Mouse (Mus musculus): ENCODE data around the gene Fancd2os. TPM values are rescaled to one million over a fixed set of nuclear protein-coding genes. Genes with fewer than 3 reads are reported as not detected.

The Fancd2os gene
- polyA plus RNA-seq, 1 experiment from 2014 or later: 0.22 TPM

GRCm38 (mm10) chr6:113599833-113600232, 682 bp downstream of the Fancd2os start:
- Histone ChIP-seq H3K27me3 (replicated peaks; ENCODE audit: control insufficient read depth, insufficient read depth, low read length) (no peaks in the 10 kb centered on the region), H3K9me3 (ENCODE audit: control insufficient read depth, low read length) (no peaks in the 10 kb centered on the region), H3K36me3 (ENCODE audit: control insufficient read depth, insufficient read depth, low read length) (no peaks in the 10 kb centered on the region), H3K4me3 (ENCODE audit: low read depth, low read length) (no peak overlapping the region), H3K27ac (ENCODE audit: low read depth) (no peak overlapping the region), H3K9ac (ENCODE audit: low read length) (no peak overlapping the region), H3K4me2 (ENCODE audit: low read length) (no peak overlapping the region), H3K4me1 (replicated peaks; ENCODE audit: control insufficient read depth, insufficient read depth, low read length) (0 out of 2 replicates have a peak, but pooled peaks cover 4% of the 10 kb centered on the region)
- DNase-seq (ENCODE audit: low spot score) (no peak), ATAC-seq (replicated peaks; ENCODE audit: low FRiP score, low TSS enrichment, low read depth) (no peak)
- 63% methylated on average over 5 of the region's 5 CpGs for WGBS

- H3K9me3 ChIP-seq (ENCODE audit: control insufficient read depth, low read length): no peaks in the 10 kb centered on the region
- WGBS: 88% methylated on average over 4 of the region's 4 CpGs
- ATAC-seq (replicated peaks; ENCODE audit: low FRiP score, low TSS enrichment, low read depth) (no peak), DNase-seq (ENCODE audit: low spot score) (no peak)
- H3K4me3 ChIP-seq (ENCODE audit: low read depth, low read length): no peak overlapping the region
- no peaks in the 10 kb centered on the region for H3K27me3 ChIP-seq (replicated peaks; ENCODE audit: control insufficient read depth, insufficient read depth, low read length)
- no peak overlapping the region for H3K4me2 ChIP-seq (ENCODE audit: low read length)
- H3K9ac ChIP-seq (ENCODE audit: low read length): no peak overlapping the region
- no peak overlapping the region for H3K27ac ChIP-seq (ENCODE audit: low read depth)
- no peaks in the 10 kb centered on the region for H3K36me3 ChIP-seq (ENCODE audit: control insufficient read depth, insufficient read depth, low read length)
- 0 out of 2 replicates have a peak, but pooled peaks cover 4% of the 10 kb centered on the region for H3K4me1 ChIP-seq (replicated peaks; ENCODE audit: control insufficient read depth, insufficient read depth, low read length)
These were observed 2.6 kb downstream of the Fancd2os start for GRCm38 (mm10) chr6:113597945-113598344.

- Histone ChIP-seq H3K9me3 (ENCODE audit: control insufficient read depth, low read length) (no peaks in the 10 kb centered on the region), H3K27me3 (replicated peaks; ENCODE audit: control insufficient read depth, insufficient read depth, low read length) (no peaks in the 10 kb centered on the region), H3K4me1 (replicated peaks; ENCODE audit: control insufficient read depth, insufficient read depth, low read length) (no peaks in the 10 kb centered on the region), H3K4me3 (ENCODE audit: low read depth, low read length) (no peak overlapping the region), H3K4me2 (ENCODE audit: low read length) (no peak overlapping the region), H3K36me3 (ENCODE audit: control insufficient read depth, insufficient read depth, low read length) (0 out of 2 replicates have a peak, but pooled peaks cover 8% of the 10 kb centered on the region), H3K27ac (ENCODE audit: low read depth) (no peak overlapping the region), H3K9ac (ENCODE audit: low read length) (no peak overlapping the region)
- ATAC-seq (replicated peaks; ENCODE audit: low FRiP score, low TSS enrichment, low read depth): no peak
- no peak for DNase-seq (ENCODE audit: low spot score)
- WGBS: 94% methylated on average over 2 of the region's 2 CpGs
These were observed 7.9 kb downstream of the Fancd2os start for GRCm38 (mm10) chr6:113592637-113593036.

GRCm38 (mm10) chr6:113586466-113587183, 13.9 kb downstream of the Fancd2os start:
- no peaks in the 10 kb centered on the region for H3K27me3 ChIP-seq (replicated peaks; ENCODE audit: control insufficient read depth, insufficient read depth, low read length)
- no peaks in the 10 kb centered on the region for H3K4me1 ChIP-seq (replicated peaks; ENCODE audit: control insufficient read depth, insufficient read depth, low read length)
- H3K36me3 ChIP-seq (ENCODE audit: control insufficient read depth, insufficient read depth, low read length): 0 out of 2 replicates have a peak, but pooled peaks cover 6% of the 10 kb centered on the region
- 63% methylated on average over 5 of the region's 5 CpGs for WGBS
- DNase-seq (ENCODE audit: low spot score) (peak; percentile 58), ATAC-seq (replicated peaks; ENCODE audit: low FRiP score, low TSS enrichment, low read depth) (0 out of 2 replicates have a peak, but pooled peaks have one; percentile 43)
- H3K27ac ChIP-seq (ENCODE audit: low read depth): no peak overlapping the region
- no peaks in the 10 kb centered on the region for H3K9me3 ChIP-seq (ENCODE audit: control insufficient read depth, low read length)
- H3K4me3 ChIP-seq (ENCODE audit: low read depth, low read length): no peak overlapping the region
- H3K4me2 ChIP-seq (ENCODE audit: low read length): no peak overlapping the region
- H3K9ac ChIP-seq (ENCODE audit: low read length): no peak overlapping the region

GRCm38 (mm10) chr6:113585065-113585464, 15.4 kb downstream of the Fancd2os start:
- no peak overlapping the region for H3K27ac ChIP-seq (ENCODE audit: low read depth)
- no peaks in the 10 kb centered on the region for H3K4me1 ChIP-seq (replicated peaks; ENCODE audit: control insufficient read depth, insufficient read depth, low read length)
- no peak overlapping the region for H3K4me2 ChIP-seq (ENCODE audit: low read length)
- DNase-seq (ENCODE audit: low spot score) (no peak), ATAC-seq (replicated peaks; ENCODE audit: low FRiP score, low TSS enrichment, low read depth) (no peak)
- 91% methylated on average over 5 of the region's 5 CpGs for WGBS
- no peaks in the 10 kb centered on the region for H3K9me3 ChIP-seq (ENCODE audit: control insufficient read depth, low read length)
- H3K4me3 ChIP-seq (ENCODE audit: low read depth, low read length): no peak overlapping the region
- H3K27me3 ChIP-seq (replicated peaks; ENCODE audit: control insufficient read depth, insufficient read depth, low read length): no peaks in the 10 kb centered on the region
- no peak overlapping the region for H3K9ac ChIP-seq (ENCODE audit: low read length)
- H3K36me3 ChIP-seq (ENCODE audit: control insufficient read depth, insufficient read depth, low read length): 0 out of 2 replicates have a peak, but pooled peaks cover 11% of the 10 kb centered on the region

- H3K36me3 ChIP-seq (ENCODE audit: control insufficient read depth, insufficient read depth, low read length): 0 out of 2 replicates have a peak, but pooled peaks cover 8% of the 10 kb centered on the region
- H3K27me3 ChIP-seq (replicated peaks; ENCODE audit: control insufficient read depth, insufficient read depth, low read length): no peaks in the 10 kb centered on the region
- DNase-seq (ENCODE audit: low spot score) (no peak), ATAC-seq (replicated peaks; ENCODE audit: low FRiP score, low TSS enrichment, low read depth) (no peak)
- no peaks in the 10 kb centered on the region for H3K9me3 ChIP-seq (ENCODE audit: control insufficient read depth, low read length)
- WGBS: 91% methylated on average over 4 of the region's 4 CpGs
- no peak overlapping the region for H3K4me3 ChIP-seq (ENCODE audit: low read depth, low read length)
- H3K4me1 ChIP-seq (replicated peaks; ENCODE audit: control insufficient read depth, insufficient read depth, low read length): no peaks in the 10 kb centered on the region
- no peak overlapping the region for H3K27ac ChIP-seq (ENCODE audit: low read depth)
- H3K4me2 ChIP-seq (ENCODE audit: low read length): no peak overlapping the region
- H3K9ac ChIP-seq (ENCODE audit: low read length): no peak overlapping the region
These were observed 17.5 kb downstream of the Fancd2os start for GRCm38 (mm10) chr6:113583023-113583422.

- Histone ChIP-seq H3K9me3 (ENCODE audit: control insufficient read depth, low read length) (no peaks in the 10 kb centered on the region), H3K4me2 (ENCODE audit: low read length) (no peak overlapping the region), H3K9ac (ENCODE audit: low read length) (no peak overlapping the region), H3K27me3 (replicated peaks; ENCODE audit: control insufficient read depth, insufficient read depth, low read length) (no peaks in the 10 kb centered on the region), H3K36me3 (ENCODE audit: control insufficient read depth, insufficient read depth, low read length) (peaks cover 19% of the 10 kb centered on the region; the same call in 1 of the 2 replicates), H3K4me3 (ENCODE audit: low read depth, low read length) (no peak overlapping the region), H3K4me1 (replicated peaks; ENCODE audit: control insufficient read depth, insufficient read depth, low read length) (no peaks in the 10 kb centered on the region), H3K27ac (ENCODE audit: low read depth) (no peak overlapping the region)
- DNase-seq (ENCODE audit: low spot score): no peak
- no peak for ATAC-seq (replicated peaks; ENCODE audit: low FRiP score, low TSS enrichment, low read depth)
- WGBS: 97% methylated on average over 3 of the region's 3 CpGs
These were observed 21.2 kb downstream of the Fancd2os start for GRCm38 (mm10) chr6:113579306-113579705.

- H3K9ac ChIP-seq (ENCODE audit: low read length): no peak overlapping the region
- 94% methylated on average over 6 of the region's 6 CpGs for WGBS
- no peak for DNase-seq (ENCODE audit: low spot score)
These were observed 24.5 kb downstream of the Fancd2os start for GRCm38 (mm10) chr6:113576044-113576443.

GRCm38 (mm10) chr6:113564557-113564956, 36.0 kb downstream of the Fancd2os start:
- H3K27ac ChIP-seq (ENCODE audit: low read depth): no peak overlapping the region

More at GRCm38 (mm10) chr6:113576044-113576443, 24.5 kb downstream of the Fancd2os start:
- Histone ChIP-seq H3K9me3 (ENCODE audit: control insufficient read depth, low read length) (no peaks in the 10 kb centered on the region), H3K36me3 (ENCODE audit: control insufficient read depth, insufficient read depth, low read length) (peaks cover 25% of the 10 kb centered on the region), H3K4me3 (ENCODE audit: low read depth, low read length) (no peak overlapping the region), H3K27ac (ENCODE audit: low read depth) (no peak overlapping the region), H3K4me1 (replicated peaks; ENCODE audit: control insufficient read depth, insufficient read depth, low read length) (no peaks in the 10 kb centered on the region), H3K27me3 (replicated peaks; ENCODE audit: control insufficient read depth, insufficient read depth, low read length) (no peaks in the 10 kb centered on the region), H3K4me2 (ENCODE audit: low read length) (no peak overlapping the region)
- ATAC-seq (replicated peaks; ENCODE audit: low FRiP score, low TSS enrichment, low read depth): no peak

More at GRCm38 (mm10) chr6:113564557-113564956, 36.0 kb downstream of the Fancd2os start:
- ATAC-seq (replicated peaks; ENCODE audit: low FRiP score, low TSS enrichment, low read depth) (no peak), DNase-seq (ENCODE audit: low spot score) (no peak)
- no peaks in the 10 kb centered on the region for H3K4me1 ChIP-seq (replicated peaks; ENCODE audit: control insufficient read depth, insufficient read depth, low read length)
- no peak overlapping the region for H3K4me3 ChIP-seq (ENCODE audit: low read depth, low read length)
- H3K4me2 ChIP-seq (ENCODE audit: low read length): no peak overlapping the region
- no peaks in the 10 kb centered on the region for H3K27me3 ChIP-seq (replicated peaks; ENCODE audit: control insufficient read depth, insufficient read depth, low read length)
- 32% methylated on average over 1 of the region's 1 CpGs for WGBS
- H3K9ac ChIP-seq (ENCODE audit: low read length): no peak overlapping the region
- H3K9me3 ChIP-seq (ENCODE audit: control insufficient read depth, low read length): no peaks in the 10 kb centered on the region
- H3K36me3 ChIP-seq (ENCODE audit: control insufficient read depth, insufficient read depth, low read length): peaks cover 27% of the 10 kb centered on the region; the same call in 1 of the 2 replicates
